Mouse (Mus musculus) kidney, adult 8-10 months (tissue): ENCODE results near the gene Ly6g6c.

Experiments
- DNase-seq, 2 experiments: peaks; one replicate each; pipeline ENCODE4 v3.0.0; 2022

Ly6g6c gene

DNA sequence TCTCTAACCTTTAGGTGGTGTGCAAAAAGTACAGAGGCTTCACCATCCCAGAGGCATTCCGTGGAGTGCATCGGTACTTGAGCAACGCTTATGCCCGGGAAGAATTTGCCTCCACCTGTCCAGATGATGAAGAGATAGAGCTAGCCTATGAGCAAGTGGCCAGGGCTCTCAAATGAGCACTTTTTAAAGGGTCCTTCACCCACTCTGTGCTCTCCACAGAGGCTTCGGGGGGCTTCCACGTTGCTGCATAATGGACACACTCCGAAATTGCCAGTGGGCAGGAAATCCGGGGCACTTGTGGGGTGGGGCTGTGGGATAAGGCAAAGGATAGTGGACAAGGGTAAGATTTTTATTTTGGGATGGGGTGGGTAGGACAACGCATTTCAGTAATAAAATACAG, 6.9 kb upstream of the Ly6g6c start:
- DNase-seq: peak in 1 of 2 experiments; percentile 18

DNA sequence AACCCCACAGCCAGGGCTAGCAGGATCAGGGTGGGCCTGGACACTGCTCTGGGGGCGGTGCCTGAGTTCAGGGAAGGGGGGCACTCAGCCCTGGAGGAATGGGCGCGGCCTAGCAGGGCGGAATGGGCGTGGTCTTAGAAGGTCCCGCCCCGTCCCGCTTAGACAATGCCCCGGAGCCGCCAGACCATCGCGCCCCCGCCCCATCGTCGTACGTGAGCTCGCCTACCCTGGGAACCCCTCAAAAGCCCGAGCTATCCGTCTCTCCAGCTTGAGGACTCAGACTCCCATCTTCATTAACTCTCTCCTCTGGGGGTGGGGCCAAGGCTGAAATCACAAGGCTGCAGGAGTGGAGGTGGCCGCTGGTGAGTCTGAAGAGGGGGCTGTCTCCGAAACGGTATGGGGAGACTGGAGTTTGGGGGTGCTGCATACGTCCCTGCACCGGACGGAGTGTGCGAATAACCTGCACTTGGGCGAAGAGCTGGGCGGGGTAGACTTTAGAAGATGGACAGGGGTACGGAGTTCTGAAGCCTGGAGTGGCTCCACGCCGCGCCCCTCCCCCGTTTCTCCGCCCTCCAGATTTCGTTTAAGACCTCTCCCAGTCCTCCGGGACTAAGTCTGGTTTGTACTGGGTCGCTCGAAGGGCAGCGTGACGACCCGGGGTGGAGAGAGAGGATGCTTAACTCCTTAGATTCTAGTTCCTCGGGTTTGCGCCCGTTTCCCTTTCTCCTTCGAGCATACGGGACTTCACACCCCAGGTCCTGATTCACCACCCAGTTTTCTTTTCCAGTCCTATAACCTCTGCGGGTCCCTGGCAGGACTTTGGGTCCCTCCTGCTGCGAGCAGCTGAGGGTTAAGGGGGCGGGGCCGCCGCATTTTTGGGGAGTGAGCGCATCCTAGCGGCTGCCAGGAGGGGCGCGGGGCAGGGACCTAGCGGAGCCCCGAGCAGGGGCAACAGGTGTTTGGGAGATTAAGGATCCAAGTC, 6.0 kb upstream of the Ly6g6c start, which contains the start of gene Ddah2:
Gene Ddah2, plus strand, starts transcription at position 125 of the 982 bp plus-strand sequence.
- peak; percentile 81 to 88 for DNase-seq

DNA sequence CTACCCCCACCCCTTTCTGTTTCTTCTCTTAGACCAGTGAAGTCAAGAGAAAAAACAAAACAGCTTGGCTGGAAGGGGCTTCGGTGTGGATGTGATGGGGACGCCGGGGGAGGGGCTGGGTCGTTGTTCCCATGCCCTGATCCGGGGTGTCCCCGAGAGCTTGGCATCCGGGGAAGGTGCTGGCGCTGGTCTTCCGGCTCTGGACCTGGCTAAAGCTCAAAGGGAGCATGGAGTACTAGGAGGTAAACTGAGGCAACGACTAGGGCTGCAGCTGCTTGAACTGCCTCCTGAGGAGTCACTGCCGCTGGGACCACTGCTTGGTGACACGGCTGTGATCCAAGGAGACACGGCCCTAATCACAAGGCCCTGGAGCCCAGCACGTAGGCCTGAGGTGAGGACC, 5.1 kb upstream of the Ly6g6c start:
- DNase-seq: no peak

GRCm38 (mm10) chr17:35060737-35061297, 4.4 kb upstream of the Ly6g6c start:
- peak in 1 of 2 experiments; percentile 24 for DNase-seq

- no peak for DNase-seq
These were observed 3.9 kb upstream of the Ly6g6c start for GRCm38 (mm10) chr17:35061299-35061698.

GRCm38 (mm10) chr17:35063466-35063865, 1.7 kb upstream of the Ly6g6c start:
- no peak for DNase-seq

- DNase-seq: no peak
These were observed 760 bp upstream of the Ly6g6c start for GRCm38 (mm10) chr17:35064378-35064877.

DNA sequence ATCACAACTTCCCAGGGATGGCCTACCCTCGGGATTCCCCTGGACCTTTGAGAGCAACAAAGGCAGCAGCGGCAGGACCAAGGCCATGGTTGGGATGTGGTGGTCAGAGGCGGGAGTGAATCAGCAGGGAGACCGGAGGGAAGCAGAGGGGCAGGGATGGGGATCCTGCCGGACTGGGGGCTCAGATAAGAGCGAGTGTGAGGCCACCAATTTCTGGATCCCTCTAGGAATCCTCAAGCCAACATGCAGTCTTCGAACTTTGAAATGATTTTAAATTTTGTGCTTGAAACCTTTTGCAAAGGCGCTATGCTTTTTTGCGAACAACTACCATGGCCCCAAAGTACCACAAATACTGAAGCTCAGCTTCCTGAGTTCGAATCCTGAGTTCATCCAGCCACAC, 896 bp downstream of the Ly6g6c start, which contains the start of gene Mpig6b:
Gene Mpig6b, minus strand, starts transcription at position 101 of the 400 bp plus-strand sequence.
- DNase-seq: no peak

GRCm38 (mm10) chr17:35068213-35068914, 3.2 kb downstream of the Ly6g6c start:
- DNase-seq: no peak

DNA sequence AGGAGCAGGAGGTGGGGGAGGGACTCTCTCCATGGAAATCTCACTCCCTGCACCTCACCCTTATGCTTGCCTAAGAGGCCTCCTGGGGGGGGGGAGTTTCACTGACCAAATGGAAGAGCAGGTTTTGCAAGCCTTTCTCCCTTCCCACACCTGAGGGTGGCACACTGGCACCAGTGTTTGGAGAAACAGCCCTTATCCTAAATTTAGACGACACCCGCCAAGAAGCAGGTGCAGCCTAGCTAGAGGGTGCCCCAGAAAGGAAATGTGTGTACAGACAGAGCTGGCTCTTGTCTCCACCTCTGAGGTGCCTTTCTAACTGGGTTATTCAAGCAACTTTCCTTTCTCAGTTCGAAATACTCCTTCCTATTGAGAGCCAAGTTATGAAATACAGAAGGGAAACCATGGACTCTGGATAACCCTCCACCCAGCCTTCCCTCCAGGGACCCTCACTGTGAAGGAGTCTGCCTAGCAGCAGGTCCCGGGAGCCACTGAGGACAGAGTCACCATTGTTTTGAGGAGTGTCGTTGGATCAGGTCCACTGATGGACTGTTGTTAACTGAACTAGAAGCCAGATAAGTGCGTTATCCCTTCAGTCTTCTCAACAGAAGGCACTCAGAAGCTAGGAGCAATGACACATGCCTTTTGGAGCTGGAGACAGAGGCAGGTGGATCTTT, 5.5 kb downstream of the Ly6g6c start:
- DNase-seq: no peak

GRCm38 (mm10) chr17:35071454-35071853, 6.3 kb downstream of the Ly6g6c start:
- no peak for DNase-seq

GRCm38 (mm10) chr17:35074097-35074496, 8.9 kb downstream of the Ly6g6c start:
- DNase-seq: no peak

- no peak for DNase-seq
These were observed 11.5 kb downstream of the Ly6g6c start, which contains the start of gene Ly6g6e for GRCm38 (mm10) chr17:35076507-35077176. Ly6g6e (plus strand) TSS chr17:35076902.

GRCm38 (mm10) chr17:35077285-35077684, 12.1 kb downstream of the Ly6g6c start:
- no peak for DNase-seq

DNA sequence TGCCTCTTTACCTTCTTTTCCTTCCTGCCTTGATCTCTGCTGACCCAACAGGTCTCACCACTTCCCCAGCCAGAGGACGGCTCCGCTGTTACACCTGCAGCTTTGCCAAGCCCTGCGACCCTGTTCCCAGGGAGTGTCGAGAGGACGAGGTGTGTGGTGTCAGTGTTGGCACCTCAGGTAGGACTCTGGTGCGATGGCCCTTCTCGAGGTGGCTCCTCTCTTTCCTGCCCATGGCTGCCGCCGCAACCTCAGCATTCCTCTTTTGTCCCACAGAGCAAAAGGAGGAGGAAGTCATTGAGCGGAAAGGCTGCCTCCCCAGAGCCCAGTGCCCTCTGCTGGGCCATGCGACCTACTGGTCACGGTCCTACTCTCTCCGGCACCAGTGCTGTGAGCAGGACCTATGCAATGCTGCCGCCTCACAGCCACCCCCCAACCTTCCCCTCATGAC, 12.6 kb downstream of the Ly6g6c start, which contains the start of gene Ly6g6d:
Gene Ly6g6d, minus strand, starts transcription at position 280 of the 448 bp plus-strand sequence.
- peak; percentile 63 to 69 for DNase-seq

DNA sequence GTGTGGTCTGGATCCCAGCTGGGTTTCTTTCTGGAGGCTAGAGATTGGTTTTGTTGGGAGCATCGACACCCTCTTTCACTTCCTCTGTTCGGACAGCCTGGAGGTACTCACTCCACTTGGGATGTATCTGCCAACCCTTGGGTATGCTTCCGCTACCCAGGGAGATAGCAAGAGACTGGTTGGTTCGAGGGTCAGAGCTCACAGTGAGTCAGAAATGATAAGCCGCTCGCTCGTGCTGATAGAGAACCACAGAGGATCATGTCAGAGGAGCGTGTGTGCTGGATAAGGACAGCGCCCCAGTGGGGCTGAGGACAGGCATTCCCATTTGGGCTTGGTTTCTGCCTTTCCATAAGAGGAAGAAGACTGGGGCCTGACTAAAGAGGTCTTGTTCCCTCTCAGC, 14.6 kb downstream of the Ly6g6c start:
- no peak for DNase-seq

DNA sequence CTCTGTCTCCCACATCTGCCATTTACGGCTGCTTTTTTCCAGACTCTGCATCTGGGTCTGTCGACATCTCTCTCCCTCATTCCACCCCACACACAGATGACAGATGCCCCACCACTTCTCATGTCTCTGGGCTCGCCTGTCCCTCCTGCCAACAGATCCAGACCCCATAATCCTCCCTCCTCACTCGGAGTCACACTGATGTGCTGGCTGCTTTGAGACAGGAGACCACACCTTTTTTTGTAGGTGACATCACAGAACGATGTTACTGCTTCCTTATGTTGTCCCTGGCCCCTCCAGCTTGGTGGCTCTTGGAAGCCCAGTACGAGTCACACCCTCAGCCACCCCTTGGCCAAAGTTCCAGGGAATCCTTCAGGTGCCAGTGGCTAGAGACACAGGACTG, 15.1 kb downstream of the Ly6g6c start:
- DNase-seq: no peak

DNA sequence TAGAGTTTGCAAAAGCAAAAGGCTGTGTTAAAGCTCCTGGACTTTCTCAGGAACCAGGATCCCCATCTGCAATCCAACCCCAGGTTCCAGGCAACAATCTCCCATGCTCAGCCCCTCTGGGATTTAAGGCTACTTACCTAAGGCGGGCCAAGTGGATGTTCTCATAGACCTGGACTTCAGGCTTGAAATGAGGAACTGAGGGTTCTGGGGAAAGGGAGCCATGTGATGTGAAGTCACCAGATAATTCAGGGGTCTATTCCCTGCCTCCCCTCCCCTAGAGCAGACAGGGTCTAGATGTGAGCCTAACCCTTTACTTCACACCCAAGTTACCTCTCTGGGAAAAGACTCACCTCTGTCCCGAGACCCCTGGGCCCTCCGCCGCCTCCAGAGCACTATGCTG, 15.5 kb downstream of the Ly6g6c start:
- no peak for DNase-seq

- no peak for DNase-seq
These were observed 17.8 kb downstream of the Ly6g6c start for GRCm38 (mm10) chr17:35082841-35083576.

GRCm38 (mm10) chr17:35083929-35084497, 18.8 kb downstream of the Ly6g6c start:
- no peak for DNase-seq
